Mouse (Mus musculus) intestine, postnatal 0 days (tissue): ENCODE measurements around the gene Pprc1. TPM values are rescaled to one million over a fixed set of nuclear protein-coding genes. Genes with fewer than 3 reads are reported as not detected.
A peak's percentile ranks its signal among the peaks of the same experiment; 100 is the strongest.

Experiments
- ATAC-seq: fragments of 200-750 bp; cut with Nextera tagmentation; 2 replicates; pipeline ENCODE4 v1.8.0; 2017; ENCODE audit warnings: mild to moderate bottlenecking, moderate TSS enrichment, moderate library complexity
- H3K27ac ChIP-seq: fragments of 300-500 bp; sonication (generic); 2 replicates; pipeline ENCODE4 v1.5.1; 2014; ENCODE audit warnings: mild to moderate bottlenecking, low read depth, low read length, moderate library complexity
- H3K27me3 ChIP-seq: fragments of 300-500 bp; sonication (generic); replicated peaks from 2 replicates; pipeline ENCODE4 v1.6.1; 2014; ENCODE audit warnings: low read length, mixed read lengths; ENCODE audit not compliant: control insufficient read depth, insufficient read depth
- H3K36me3 ChIP-seq: fragments of 300-500 bp; sonication (generic); 2 replicates; pipeline ENCODE4 v1.6.1; 2014; ENCODE audit warnings: mild to moderate bottlenecking, moderate library complexity; ENCODE audit not compliant: control insufficient read depth, insufficient read depth
- H3K4me1 ChIP-seq: fragments of 300-500 bp; sonication (generic); replicated peaks from 2 replicates; pipeline ENCODE4 v1.6.1; 2014; ENCODE audit warnings: antibody characterized with exemption, low read length, mixed read lengths; ENCODE audit not compliant: control insufficient read depth, insufficient read depth
- H3K4me2 ChIP-seq: fragments of 300-500 bp; sonication (generic); replicated peaks from 2 replicates; pipeline ENCODE4 v1.6.1; 2014; ENCODE audit warnings: low read depth, mild to moderate bottlenecking, moderate library complexity
- H3K4me3 ChIP-seq: fragments of 300-500 bp; sonication (generic); 2 replicates; pipeline ENCODE4 v1.5.1; 2014; ENCODE audit warnings: low read depth, low read length
- H3K9ac ChIP-seq: fragments of 300-500 bp; sonication (generic); 2 replicates; pipeline ENCODE4 v1.6.1; 2014; ENCODE audit warnings: mild to moderate bottlenecking, low read depth, low read length
- H3K9me3 ChIP-seq: fragments of 300-500 bp; sonication (generic); 2 replicates; pipeline ENCODE4 v1.6.1; 2016; ENCODE audit warnings: mixed run types; ENCODE audit not compliant: control insufficient read depth
- CTCF ChIP-seq: sonication (generic); IDR thresholded peaks from 2 replicates; pipeline ENCODE4 v1.5.1; 2016; ENCODE audit warnings: low read depth, mild to moderate bottlenecking, control low read depth, antibody characterized with exemption, moderate library complexity
- WGBS: fragments of 180-500 bp; shearing (Covaris S2); extraction: QIAGEN DNeasy Blood & Tissue Kit; methylation state at CpG from one replicate; pipeline ENCODE4 v1.1.7; 2014; 5-methylcytosine and 5-hydroxymethylcytosine counted together
- polyA plus RNA-seq: library from polyadenylated mRNA; unstranded; fragments of >200 nt; fragmentation: Nextera tagmentation; extraction: Ambion mirVana; gene quantifications from 2 replicates; pipeline ENCODE4 v1.2.1, GENCODE M21; 2015

The Pprc1 gene
- 8.3 and 8.8 TPM in 2 replicates for polyA plus RNA-seq

DNA sequence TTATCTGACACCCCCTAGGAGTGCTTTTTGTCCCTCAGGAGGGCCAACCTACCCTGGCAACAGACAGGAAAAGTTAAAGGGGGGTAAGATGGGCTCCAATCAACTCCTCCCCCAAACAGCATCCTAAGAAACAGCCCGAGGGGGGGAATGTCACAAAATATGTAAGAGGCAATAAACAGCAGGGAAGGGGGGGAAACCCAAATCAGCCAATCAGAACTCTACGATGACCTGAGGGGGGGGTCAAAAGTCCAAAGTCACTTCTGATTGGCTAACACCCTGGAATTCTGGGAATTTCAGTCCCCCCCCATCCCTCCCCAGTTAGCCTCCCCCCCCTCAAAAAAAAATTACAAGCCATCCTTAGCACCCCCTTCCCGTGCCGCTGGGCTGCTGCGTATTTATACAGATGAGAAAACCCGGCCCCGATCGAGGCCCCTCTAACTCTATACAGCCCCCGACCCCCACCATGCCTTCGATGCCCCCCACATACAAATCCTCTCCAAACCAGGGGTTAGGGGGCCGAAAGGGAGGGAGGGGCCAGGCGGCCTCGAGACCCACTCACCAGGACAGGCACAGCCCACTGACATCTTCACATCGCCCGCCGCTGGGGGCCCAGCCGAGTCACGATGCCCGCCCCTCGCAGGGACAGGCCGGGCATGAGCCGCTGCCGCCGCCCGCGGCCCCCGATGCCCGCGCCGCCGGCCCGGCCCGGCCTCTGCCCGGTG, at the start of gene Pprc1:
TSS of gene Pprc1 (plus strand) at position 616 of the 722 bp plus-strand sequence.
- Histone ChIP-seq H3K9ac (peak within 1 kb of the TSS; percentile 93), H3K9me3 (no peaks in the 10 kb centered on the region), H3K27me3 (no peaks in the 10 kb centered on the region), H3K4me3 (peak within 1 kb of the TSS; percentile 87), H3K4me1 (peaks cover 10% of the 10 kb centered on the region; the same call in 1 of the 2 replicates), H3K27ac (peak within 1 kb of the TSS; percentile 96), H3K36me3 (no peaks in the 10 kb centered on the region), H3K4me2 (peak within 1 kb of the TSS; percentile 96)
- no peak for TF ChIP-seq CTCF
- ATAC-seq = no peak
- under 1% methylated on average over 27 of the region's 34 CpGs for WGBS

DNA sequence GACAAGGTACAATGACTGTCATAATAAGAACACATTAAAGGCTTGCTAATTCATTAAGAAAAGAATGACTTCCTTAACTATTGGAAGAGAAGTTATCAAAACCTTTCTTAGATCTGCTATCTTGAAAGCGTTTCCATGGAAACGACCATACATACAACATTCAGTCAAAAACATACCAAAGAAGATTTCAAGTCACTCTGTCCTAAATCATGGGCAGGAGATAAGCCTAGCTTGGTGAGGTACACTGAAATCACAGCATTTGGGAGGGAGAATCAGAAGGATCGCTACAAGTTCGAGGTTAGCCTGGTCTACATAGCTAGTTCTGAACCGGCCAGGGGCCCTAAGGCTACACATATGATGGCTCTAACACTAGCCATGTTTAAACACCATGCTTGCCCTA, 47.3 kb upstream of the Pprc1 start:
- WGBS = 53% methylated on average over 5 of the region's 5 CpGs
- peak overlapping the region; percentile 97 for H3K27ac ChIP-seq

DNA sequence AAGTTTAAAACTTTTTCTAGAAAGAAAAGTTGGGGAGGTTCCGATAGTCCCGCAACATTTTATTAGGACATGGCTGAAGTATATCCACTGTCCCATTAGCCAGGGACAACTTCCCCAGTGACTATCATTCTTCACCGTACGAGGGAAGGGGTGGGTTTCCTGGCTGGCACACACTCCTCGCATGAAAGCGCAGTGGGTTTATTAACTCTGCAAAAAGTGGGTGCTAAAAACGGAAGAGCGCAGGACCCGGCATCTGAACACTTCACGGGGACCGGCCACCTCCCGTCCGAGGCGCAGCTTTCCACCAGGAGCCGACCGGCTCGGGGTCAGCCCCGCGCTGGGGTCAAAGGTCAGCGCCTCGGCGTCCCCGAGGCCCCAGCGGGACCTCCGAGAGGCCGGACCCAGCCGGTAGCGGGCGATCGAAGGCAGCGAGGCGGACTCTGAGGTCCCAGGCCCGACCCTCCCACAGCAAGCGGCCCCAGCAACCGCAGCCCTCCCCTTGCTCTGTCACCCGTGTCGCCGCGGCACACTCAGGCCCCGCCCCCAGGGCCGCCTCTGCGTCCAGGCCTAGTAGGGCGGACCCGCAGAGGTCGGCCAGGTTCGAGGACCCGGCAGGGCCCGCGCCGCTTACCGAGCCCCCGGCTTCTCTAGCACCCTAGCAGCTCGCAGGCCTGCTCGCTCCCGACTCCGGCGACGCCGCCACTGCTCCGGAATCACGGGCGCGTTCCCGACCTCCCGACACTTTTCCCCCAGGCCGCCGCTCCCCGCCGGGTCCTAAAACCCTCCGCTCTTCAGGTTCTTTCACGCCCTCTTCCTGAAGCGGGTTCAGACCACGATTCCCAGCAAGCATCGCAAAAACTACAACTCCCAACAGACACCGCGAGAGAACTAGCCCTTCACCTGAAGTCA, 46.6 kb upstream of the Pprc1 start, which contains the start of gene Armh3:
TSS of gene Armh3 (minus strand) at position 704 of the 909 bp plus-strand sequence.
- ATAC-seq = peak; percentile 91
- WGBS = 1% methylated on average over 76 of the region's 76 CpGs
- H3K4me2 ChIP-seq = peak within 1 kb of the TSS; percentile 74
- H3K36me3 ChIP-seq = no peaks in the 10 kb centered on the region
- 0 out of 2 replicates have a peak, but pooled peaks cover 2% of the 10 kb centered on the region for H3K4me1 ChIP-seq
- no peaks in the 10 kb centered on the region for H3K27me3 ChIP-seq
- H3K27ac ChIP-seq = peak within 1 kb of the TSS; percentile 97
- H3K9ac ChIP-seq = peak within 1 kb of the TSS; percentile 80
- TF ChIP-seq CTCF = no peak; the same call in 1 of the 2 replicates
- H3K9me3 ChIP-seq = no peaks in the 10 kb centered on the region
- peak within 1 kb of the TSS; percentile 83 for H3K4me3 ChIP-seq

More for the DNA sequence above, 47.3 kb upstream of the Pprc1 start:
- TF ChIP-seq CTCF = no peak
- Histone ChIP-seq H3K4me3 (peak overlapping the region; percentile 83), H3K27me3 (no peaks in the 10 kb centered on the region), H3K4me1 (0 out of 2 replicates have a peak, but pooled peaks cover 2% of the 10 kb centered on the region), H3K36me3 (no peaks in the 10 kb centered on the region), H3K9ac (peak overlapping the region; percentile 80), H3K4me2 (peak overlapping the region; percentile 74), H3K9me3 (no peaks in the 10 kb centered on the region)
- ATAC-seq = no peak

DNA sequence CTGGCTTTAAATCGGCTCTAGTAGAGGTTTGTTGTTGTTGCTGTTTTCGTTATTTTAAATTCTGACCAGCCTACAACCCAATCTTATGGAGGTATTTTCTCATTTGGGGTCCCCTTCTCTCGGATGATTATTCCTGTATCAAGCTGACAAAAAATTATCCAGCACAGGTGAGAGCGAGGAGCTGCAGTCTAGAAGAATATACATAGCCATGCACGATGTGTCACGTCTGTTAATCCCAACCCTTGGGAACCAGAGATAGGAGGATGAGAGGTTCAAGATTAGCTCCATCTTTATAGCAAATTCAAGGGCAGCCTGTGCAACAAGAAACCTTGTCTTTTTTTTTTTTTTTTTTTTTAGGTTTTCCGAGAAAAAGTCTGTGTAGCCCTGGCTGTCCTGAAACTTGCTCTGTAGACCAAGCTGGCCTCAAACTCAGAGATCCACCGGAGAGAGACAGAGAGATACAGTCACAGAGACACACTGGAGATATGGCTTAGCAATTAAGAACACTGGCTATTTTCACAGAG, 45.9 kb upstream of the Pprc1 start:
- no peaks in the 10 kb centered on the region for H3K36me3 ChIP-seq
- WGBS = 7% methylated on average over 8 of the region's 8 CpGs
- no peaks in the 10 kb centered on the region for H3K9me3 ChIP-seq
- no peaks in the 10 kb centered on the region for H3K27me3 ChIP-seq
- H3K4me2 ChIP-seq = peak overlapping the region; percentile 74
- H3K4me1 ChIP-seq = 0 out of 2 replicates have a peak, but pooled peaks cover 2% of the 10 kb centered on the region
- H3K27ac ChIP-seq = no peak overlapping the region
- H3K9ac ChIP-seq = peak overlapping the region; percentile 80
- H3K4me3 ChIP-seq = peak overlapping the region; percentile 83
- no peak for TF ChIP-seq CTCF
- ATAC-seq = no peak; the same call in 1 of the 2 replicates

DNA sequence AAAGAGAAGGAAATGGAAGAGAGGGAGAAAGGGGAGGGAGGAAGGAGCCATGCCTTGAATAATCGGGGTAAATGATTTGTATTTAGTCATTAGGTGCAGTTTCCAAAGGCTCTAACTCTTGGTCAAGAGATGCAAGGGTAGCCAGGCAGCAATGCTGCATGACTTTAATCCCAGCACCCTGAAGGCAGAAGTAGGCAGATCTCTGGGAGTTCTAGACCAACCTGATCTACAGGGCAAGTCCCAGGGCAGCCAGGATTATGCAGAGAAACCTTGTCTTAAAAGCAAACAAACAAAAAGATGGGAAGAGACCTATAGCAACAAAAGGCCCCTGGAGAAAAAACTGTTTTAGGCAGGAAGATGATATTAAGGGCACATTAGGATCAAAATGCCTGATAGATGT, 45.3 kb upstream of the Pprc1 start:
- ATAC-seq = no peak
- no peaks in the 10 kb centered on the region for H3K36me3 ChIP-seq

DNA sequence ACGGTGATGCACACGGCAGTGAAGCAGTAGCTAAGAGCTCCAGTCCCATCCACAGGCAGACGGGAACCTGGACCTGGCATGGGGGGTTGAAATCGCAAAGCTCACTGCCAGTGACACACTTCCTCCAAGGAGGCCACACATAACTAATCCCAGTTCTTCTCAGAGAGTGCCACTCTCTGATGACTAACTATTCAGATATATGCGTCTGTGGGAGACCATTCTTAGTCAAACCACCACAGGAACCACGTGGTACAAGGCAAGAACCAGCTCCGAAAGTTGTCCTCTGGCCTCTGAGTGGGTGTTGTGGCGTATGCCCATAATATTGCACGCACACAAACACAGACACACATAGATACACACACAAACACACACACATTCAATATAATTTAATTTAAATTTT, 42.4 kb upstream of the Pprc1 start:
- Histone ChIP-seq H3K9ac (no peak overlapping the region), H3K27me3 (no peaks in the 10 kb centered on the region), H3K4me3 (no peak overlapping the region), H3K4me2 (no peak overlapping the region), H3K36me3 (0 out of 2 replicates have a peak, but pooled peaks cover 5% of the 10 kb centered on the region), H3K4me1 (peaks cover 9% of the 10 kb centered on the region; the same call in 1 of the 2 replicates), H3K27ac (no peak overlapping the region), H3K9me3 (no peaks in the 10 kb centered on the region)
- TF ChIP-seq CTCF = no peak
- 81% methylated on average over 9 of the region's 9 CpGs for WGBS
- no peak for ATAC-seq

More for the DNA sequence above, 45.3 kb upstream of the Pprc1 start:
- no peak overlapping the region for H3K4me3 ChIP-seq
- 51% methylated on average over 1 of the region's 1 CpGs for WGBS
- H3K9me3 ChIP-seq = no peaks in the 10 kb centered on the region
- TF ChIP-seq CTCF = no peak
- H3K9ac ChIP-seq = no peak overlapping the region
- peaks cover 8% of the 10 kb centered on the region; the same call in 1 of the 2 replicates for H3K4me1 ChIP-seq
- H3K27ac ChIP-seq = no peak overlapping the region
- H3K4me2 ChIP-seq = no peak overlapping the region
- H3K27me3 ChIP-seq = no peaks in the 10 kb centered on the region
